Mouse (Mus musculus): Measurements from ENCODE around the gene Olfr1359. TPM values are rescaled to one million over a fixed set of nuclear protein-coding genes. Genes with fewer than 3 reads are reported as not detected.

The Olfr1359 gene
- polyA plus RNA-seq (2015; fragmentation: Nextera tagmentation; extraction: Ambion mirVana): not detected in 2 replicates

- Histone ChIP-seq H3K27ac (ENCODE audit: low read length) (no peak within 1 kb of the TSS), H3K4me3 (ENCODE audit: low read depth, low read length) (no peak within 1 kb of the TSS), H3K9ac (ENCODE audit: low read depth, low read length) (no peak within 1 kb of the TSS), H3K27me3 (ENCODE audit: control insufficient read depth, insufficient read depth, low read depth, low read length) (no peaks in the 10 kb centered on the region), H3K36me3 (ENCODE audit: control insufficient read depth, insufficient read depth) (no peaks in the 10 kb centered on the region), H3K4me2 (ENCODE audit: low read depth, low read length) (no peak within 1 kb of the TSS), H3K4me1 (ENCODE audit: control insufficient read depth, low read depth, low read length) (no peaks in the 10 kb centered on the region), H3K9me3 (replicated peaks; ENCODE audit: control insufficient read depth, low read length) (no peaks in the 10 kb centered on the region)
- ATAC-seq (ENCODE audit: low read depth): no peak
These were observed at the start of gene Olfr1359 for GRCm38 (mm10) chr13:21697811-21698210. Gene Olfr1359, plus strand, starts transcription at chr13:21698111.

- Histone ChIP-seq H3K4me1 (ENCODE audit: control insufficient read depth, low read depth, low read length) (no peaks in the 10 kb centered on the region), H3K27me3 (ENCODE audit: control insufficient read depth, insufficient read depth, low read depth, low read length) (no peaks in the 10 kb centered on the region), H3K36me3 (ENCODE audit: control insufficient read depth, insufficient read depth) (no peaks in the 10 kb centered on the region), H3K9me3 (replicated peaks; ENCODE audit: control insufficient read depth, low read length) (no peaks in the 10 kb centered on the region), H3K9ac (ENCODE audit: low read depth, low read length) (no peak within 1 kb of the TSS), H3K4me3 (ENCODE audit: low read depth, low read length) (no peak within 1 kb of the TSS), H3K27ac (ENCODE audit: low read length) (no peak within 1 kb of the TSS), H3K4me2 (ENCODE audit: low read depth, low read length) (no peak within 1 kb of the TSS)
- no peak for ATAC-seq (ENCODE audit: low read depth)
- 50% methylated on average over 2 of the region's 2 CpGs for WGBS (ENCODE audit: insufficient replicate concordance)
These were observed 34.6 kb upstream of the Olfr1359 start, which contains the start of gene Olfr1361 for GRCm38 (mm10) chr13:21663286-21663685. Gene Olfr1361, minus strand, starts transcription at chr13:21663386.

- no peak within 1 kb of the TSS for H3K9ac ChIP-seq (ENCODE audit: low read depth, low read length)
- H3K27ac ChIP-seq (ENCODE audit: low read length): no peak within 1 kb of the TSS
- no peaks in the 10 kb centered on the region for H3K4me1 ChIP-seq (ENCODE audit: control insufficient read depth, low read depth, low read length)
- no peak for ATAC-seq (ENCODE audit: low read depth)
- no peak within 1 kb of the TSS for H3K4me2 ChIP-seq (ENCODE audit: low read depth, low read length)
- H3K27me3 ChIP-seq (ENCODE audit: control insufficient read depth, insufficient read depth, low read depth, low read length): no peaks in the 10 kb centered on the region
- WGBS (ENCODE audit: insufficient replicate concordance): 50% methylated on average over 2 of the region's 2 CpGs
- H3K36me3 ChIP-seq (ENCODE audit: control insufficient read depth, insufficient read depth): no peaks in the 10 kb centered on the region
- no peaks in the 10 kb centered on the region for H3K9me3 ChIP-seq (replicated peaks; ENCODE audit: control insufficient read depth, low read length)
- H3K4me3 ChIP-seq (ENCODE audit: low read depth, low read length): no peak within 1 kb of the TSS
These were observed 20.6 kb upstream of the Olfr1359 start, which contains the start of gene Olfr1360 for GRCm38 (mm10) chr13:21677305-21677704. Gene Olfr1360, minus strand, starts transcription at chr13:21677405.

GRCm38 (mm10) chr13:21706669-21707068 lies 8.8 kb downstream of the Olfr1359 start:
- 53% methylated on average over 4 of the region's 4 CpGs for WGBS (ENCODE audit: insufficient replicate concordance)
- Histone ChIP-seq H3K4me3 (ENCODE audit: low read depth, low read length) (no peak overlapping the region), H3K27ac (ENCODE audit: low read length) (no peak overlapping the region), H3K4me1 (ENCODE audit: control insufficient read depth, low read depth, low read length) (peaks cover 7% of the 10 kb centered on the region), H3K36me3 (ENCODE audit: control insufficient read depth, insufficient read depth) (no peaks in the 10 kb centered on the region), H3K9ac (ENCODE audit: low read depth, low read length) (no peak overlapping the region), H3K4me2 (ENCODE audit: low read depth, low read length) (no peak overlapping the region), H3K9me3 (replicated peaks; ENCODE audit: control insufficient read depth, low read length) (no peaks in the 10 kb centered on the region), H3K27me3 (ENCODE audit: control insufficient read depth, insufficient read depth, low read depth, low read length) (no peaks in the 10 kb centered on the region)
- ATAC-seq (ENCODE audit: low read depth): no peak

- H3K9ac ChIP-seq (ENCODE audit: low read depth, low read length): peak overlapping the region; percentile 77
- H3K27ac ChIP-seq (ENCODE audit: low read length): peak overlapping the region; percentile 86
- H3K4me3 ChIP-seq (ENCODE audit: low read depth, low read length): peak overlapping the region; percentile 83
- H3K9me3 ChIP-seq (replicated peaks; ENCODE audit: control insufficient read depth, low read length): no peaks in the 10 kb centered on the region
- H3K4me2 ChIP-seq (ENCODE audit: low read depth, low read length): peak overlapping the region; percentile 63
- ATAC-seq (ENCODE audit: low read depth): peak; percentile 73
- H3K4me1 ChIP-seq (ENCODE audit: control insufficient read depth, low read depth, low read length): peaks cover 14% of the 10 kb centered on the region
- no peaks in the 10 kb centered on the region for H3K36me3 ChIP-seq (ENCODE audit: control insufficient read depth, insufficient read depth)
- H3K27me3 ChIP-seq (ENCODE audit: control insufficient read depth, insufficient read depth, low read depth, low read length): no peaks in the 10 kb centered on the region
- WGBS (ENCODE audit: insufficient replicate concordance): under 1% methylated on average over 32 of the region's 32 CpGs
These were observed 12.3 kb downstream of the Olfr1359 start for GRCm38 (mm10) chr13:21710031-21710711.

- H3K4me1 ChIP-seq (ENCODE audit: control insufficient read depth, low read depth, low read length): peaks cover 19% of the 10 kb centered on the region
- no peaks in the 10 kb centered on the region for H3K27me3 ChIP-seq (ENCODE audit: control insufficient read depth, insufficient read depth, low read depth, low read length)
- 3% methylated on average over 22 of the region's 22 CpGs for WGBS (ENCODE audit: insufficient replicate concordance)
- ATAC-seq (ENCODE audit: low read depth): peak; percentile 68
- H3K4me2 ChIP-seq (ENCODE audit: low read depth, low read length): peak overlapping the region; percentile 90
- peak overlapping the region; percentile 66 for H3K4me3 ChIP-seq (ENCODE audit: low read depth, low read length)
- H3K27ac ChIP-seq (ENCODE audit: low read length): peak overlapping the region; percentile 15
- no peaks in the 10 kb centered on the region for H3K9me3 ChIP-seq (replicated peaks; ENCODE audit: control insufficient read depth, low read length)
- H3K9ac ChIP-seq (ENCODE audit: low read depth, low read length): peak overlapping the region; percentile 69
- no peaks in the 10 kb centered on the region for H3K36me3 ChIP-seq (ENCODE audit: control insufficient read depth, insufficient read depth)
These were observed 13.1 kb downstream of the Olfr1359 start for GRCm38 (mm10) chr13:21710821-21711525.

- WGBS (ENCODE audit: insufficient replicate concordance): 26% methylated on average over 4 of the region's 4 CpGs
- H3K27me3 ChIP-seq (ENCODE audit: control insufficient read depth, insufficient read depth, low read depth, low read length): no peaks in the 10 kb centered on the region
- no peak for ATAC-seq (ENCODE audit: low read depth)
These were observed 13.8 kb downstream of the Olfr1359 start for GRCm38 (mm10) chr13:21711698-21712097.

GRCm38 (mm10) chr13:21714725-21715124 lies 16.8 kb downstream of the Olfr1359 start:
- WGBS (ENCODE audit: insufficient replicate concordance): under 1% methylated on average over 7 of the region's 7 CpGs
- H3K9ac ChIP-seq (ENCODE audit: low read depth, low read length): peak overlapping the region; percentile 83
- no peak for ATAC-seq (ENCODE audit: low read depth)
- no peaks in the 10 kb centered on the region for H3K27me3 ChIP-seq (ENCODE audit: control insufficient read depth, insufficient read depth, low read depth, low read length)
- peaks cover 27% of the 10 kb centered on the region for H3K4me1 ChIP-seq (ENCODE audit: control insufficient read depth, low read depth, low read length)
- no peaks in the 10 kb centered on the region for H3K9me3 ChIP-seq (replicated peaks; ENCODE audit: control insufficient read depth, low read length)
- no peaks in the 10 kb centered on the region for H3K36me3 ChIP-seq (ENCODE audit: control insufficient read depth, insufficient read depth)
- H3K27ac ChIP-seq (ENCODE audit: low read length): peak overlapping the region; percentile 97
- H3K4me3 ChIP-seq (ENCODE audit: low read depth, low read length): peak overlapping the region; percentile 55
- H3K4me2 ChIP-seq (ENCODE audit: low read depth, low read length): peak overlapping the region; percentile 76

More at GRCm38 (mm10) chr13:21711698-21712097, 13.8 kb downstream of the Olfr1359 start:
- Histone ChIP-seq H3K9ac (ENCODE audit: low read depth, low read length) (peak overlapping the region; percentile 69), H3K36me3 (ENCODE audit: control insufficient read depth, insufficient read depth) (no peaks in the 10 kb centered on the region), H3K4me2 (ENCODE audit: low read depth, low read length) (peak overlapping the region; percentile 90), H3K9me3 (replicated peaks; ENCODE audit: control insufficient read depth, low read length) (no peaks in the 10 kb centered on the region), H3K4me1 (ENCODE audit: control insufficient read depth, low read depth, low read length) (peaks cover 19% of the 10 kb centered on the region), H3K4me3 (ENCODE audit: low read depth, low read length) (peak overlapping the region; percentile 66), H3K27ac (ENCODE audit: low read length) (no peak overlapping the region)

Measured in liver, embryonic 16.5 days (tissue).